Mouse (Mus musculus): ENCODE results near the gene Mrtfa. TPM values are rescaled to one million over a fixed set of nuclear protein-coding genes. Genes with fewer than 3 reads are reported as not detected.

Gene Mrtfa
- polyA plus RNA-seq, 1 experiment = 53.7 TPM

- Histone ChIP-seq H3K27ac (ENCODE audit: control insufficient read depth, insufficient read depth, low read depth, low read length, poor library complexity) (no peak overlapping the region), H3K4me1 (ENCODE audit: control insufficient read depth, insufficient read depth, low read length) (no peaks in the 10 kb centered on the region), H3K4me3 (replicated peaks; ENCODE audit: control insufficient read depth, low read depth, low read length) (no peak overlapping the region)
- no peak for TF ChIP-seq POLR2A (IDR thresholded peaks at IDR 0.05; ENCODE audit: borderline replicate concordance, control insufficient read depth, low read depth, low read length)
- TF ChIP-seq CTCF (IDR thresholded peaks at IDR 0.05; ENCODE audit: control insufficient read depth, insufficient read depth, low read length) = no peak
- WGBS = 92% methylated on average over 2 of the region's 2 CpGs
Measured at GRCm38 (mm10) chr15:81133781-81134180, 56.8 kb downstream of the Mrtfa start.

GRCm38 (mm10) chr15:81131152-81131551 is 59.4 kb downstream of the Mrtfa start:
- Histone ChIP-seq H3K4me3 (replicated peaks; ENCODE audit: control insufficient read depth, low read depth, low read length) (no peak overlapping the region), H3K27ac (ENCODE audit: control insufficient read depth, insufficient read depth, low read depth, low read length, poor library complexity) (no peak overlapping the region), H3K4me1 (ENCODE audit: control insufficient read depth, insufficient read depth, low read length) (no peaks in the 10 kb centered on the region)
- 74% methylated on average over 5 of the region's 5 CpGs for WGBS
- TF ChIP-seq POLR2A (IDR thresholded peaks at IDR 0.05; ENCODE audit: borderline replicate concordance, control insufficient read depth, low read depth, low read length) (no peak), CTCF (IDR thresholded peaks at IDR 0.05; ENCODE audit: control insufficient read depth, insufficient read depth, low read length) (no peak)

- 75% methylated on average over 8 of the region's 8 CpGs for WGBS
- TF ChIP-seq CTCF (IDR thresholded peaks at IDR 0.05; ENCODE audit: control insufficient read depth, insufficient read depth, low read length) (no peak), POLR2A (IDR thresholded peaks at IDR 0.05; ENCODE audit: borderline replicate concordance, control insufficient read depth, low read depth, low read length) (no peak)
- Histone ChIP-seq H3K4me3 (replicated peaks; ENCODE audit: control insufficient read depth, low read depth, low read length) (no peak overlapping the region), H3K4me1 (ENCODE audit: control insufficient read depth, insufficient read depth, low read length) (no peaks in the 10 kb centered on the region), H3K27ac (ENCODE audit: control insufficient read depth, insufficient read depth, low read depth, low read length, poor library complexity) (no peak overlapping the region)
Measured at GRCm38 (mm10) chr15:81129970-81130369, 60.6 kb downstream of the Mrtfa start.

- Histone ChIP-seq H3K27ac (ENCODE audit: control insufficient read depth, insufficient read depth, low read depth, low read length, poor library complexity) (no peak overlapping the region), H3K4me1 (ENCODE audit: control insufficient read depth, insufficient read depth, low read length) (no peaks in the 10 kb centered on the region), H3K4me3 (replicated peaks; ENCODE audit: control insufficient read depth, low read depth, low read length) (no peak overlapping the region)
- no peak for TF ChIP-seq POLR2A (IDR thresholded peaks at IDR 0.05; ENCODE audit: borderline replicate concordance, control insufficient read depth, low read depth, low read length)
- TF ChIP-seq CTCF (IDR thresholded peaks at IDR 0.05; ENCODE audit: control insufficient read depth, insufficient read depth, low read length) = no peak
- 79% methylated on average over 5 of the region's 5 CpGs for WGBS
Measured at GRCm38 (mm10) chr15:81128155-81128838, 62.3 kb downstream of the Mrtfa start.

GRCm38 (mm10) chr15:81124282-81124681 is 66.3 kb downstream of the Mrtfa start:
- no peaks in the 10 kb centered on the region for H3K4me1 ChIP-seq (ENCODE audit: control insufficient read depth, insufficient read depth, low read length)
- no peak overlapping the region for H3K4me3 ChIP-seq (replicated peaks; ENCODE audit: control insufficient read depth, low read depth, low read length)
- 75% methylated on average over 2 of the region's 2 CpGs for WGBS
- H3K27ac ChIP-seq (ENCODE audit: control insufficient read depth, insufficient read depth, low read depth, low read length, poor library complexity) = no peak overlapping the region
- no peak for TF ChIP-seq POLR2A (IDR thresholded peaks at IDR 0.05; ENCODE audit: borderline replicate concordance, control insufficient read depth, low read depth, low read length)
- no peak for TF ChIP-seq CTCF (IDR thresholded peaks at IDR 0.05; ENCODE audit: control insufficient read depth, insufficient read depth, low read length)

GRCm38 (mm10) chr15:81123122-81123521 is 67.4 kb downstream of the Mrtfa start:
- TF ChIP-seq POLR2A (IDR thresholded peaks at IDR 0.05; ENCODE audit: borderline replicate concordance, control insufficient read depth, low read depth, low read length) = no peak
- no peak for TF ChIP-seq CTCF (IDR thresholded peaks at IDR 0.05; ENCODE audit: control insufficient read depth, insufficient read depth, low read length)
- WGBS = 79% methylated on average over 5 of the region's 5 CpGs
- H3K4me1 ChIP-seq (ENCODE audit: control insufficient read depth, insufficient read depth, low read length) = peaks cover 1% of the 10 kb centered on the region; the same call in 1 of the 2 replicates
- H3K4me3 ChIP-seq (replicated peaks; ENCODE audit: control insufficient read depth, low read depth, low read length) = no peak overlapping the region
- no peak overlapping the region for H3K27ac ChIP-seq (ENCODE audit: control insufficient read depth, insufficient read depth, low read depth, low read length, poor library complexity)

GRCm38 (mm10) chr15:81122535-81122934 is 68.0 kb downstream of the Mrtfa start:
- Histone ChIP-seq H3K4me1 (ENCODE audit: control insufficient read depth, insufficient read depth, low read length) (peaks cover 1% of the 10 kb centered on the region; the same call in 1 of the 2 replicates), H3K27ac (ENCODE audit: control insufficient read depth, insufficient read depth, low read depth, low read length, poor library complexity) (no peak overlapping the region), H3K4me3 (replicated peaks; ENCODE audit: control insufficient read depth, low read depth, low read length) (no peak overlapping the region)
- no peak for TF ChIP-seq CTCF (IDR thresholded peaks at IDR 0.05; ENCODE audit: control insufficient read depth, insufficient read depth, low read length)
- no peak for TF ChIP-seq POLR2A (IDR thresholded peaks at IDR 0.05; ENCODE audit: borderline replicate concordance, control insufficient read depth, low read depth, low read length)
- WGBS = 65% methylated on average over 4 of the region's 4 CpGs

GRCm38 (mm10) chr15:81122078-81122477 is 68.5 kb downstream of the Mrtfa start:
- no peak overlapping the region for H3K4me3 ChIP-seq (replicated peaks; ENCODE audit: control insufficient read depth, low read depth, low read length)
- H3K4me1 ChIP-seq (ENCODE audit: control insufficient read depth, insufficient read depth, low read length) = peaks cover 1% of the 10 kb centered on the region; the same call in 1 of the 2 replicates
- TF ChIP-seq POLR2A (IDR thresholded peaks at IDR 0.05; ENCODE audit: borderline replicate concordance, control insufficient read depth, low read depth, low read length) = no peak
- TF ChIP-seq CTCF (IDR thresholded peaks at IDR 0.05; ENCODE audit: control insufficient read depth, insufficient read depth, low read length) = no peak
- no peak overlapping the region for H3K27ac ChIP-seq (ENCODE audit: control insufficient read depth, insufficient read depth, low read depth, low read length, poor library complexity)
- 83% methylated on average over 2 of the region's 2 CpGs for WGBS
